Mouse (Mus musculus) intestine, postnatal 0 days (tissue): ENCODE measurements around the gene Anp32e. TPM values are rescaled to one million over a fixed set of nuclear protein-coding genes. Genes with fewer than 3 reads are reported as not detected.

Source experiments
- ATAC-seq: fragments of 200-750 bp; cut with Nextera tagmentation; 2 replicates; pipeline ENCODE4 v1.8.0; 2017; ENCODE audit warnings: mild to moderate bottlenecking, moderate TSS enrichment, moderate library complexity
- H3K27ac ChIP-seq: fragments of 300-500 bp; sonication (generic); 2 replicates; pipeline ENCODE4 v1.5.1; 2014; ENCODE audit warnings: mild to moderate bottlenecking, low read depth, low read length, moderate library complexity
- H3K27me3 ChIP-seq: fragments of 300-500 bp; sonication (generic); replicated peaks from 2 replicates; pipeline ENCODE4 v1.6.1; 2014; ENCODE audit warnings: low read length, mixed read lengths; ENCODE audit not compliant: control insufficient read depth, insufficient read depth
- H3K36me3 ChIP-seq: fragments of 300-500 bp; sonication (generic); 2 replicates; pipeline ENCODE4 v1.6.1; 2014; ENCODE audit warnings: mild to moderate bottlenecking, moderate library complexity; ENCODE audit not compliant: control insufficient read depth, insufficient read depth
- H3K4me1 ChIP-seq: fragments of 300-500 bp; sonication (generic); replicated peaks from 2 replicates; pipeline ENCODE4 v1.6.1; 2014; ENCODE audit warnings: antibody characterized with exemption, low read length, mixed read lengths; ENCODE audit not compliant: control insufficient read depth, insufficient read depth
- H3K4me2 ChIP-seq: fragments of 300-500 bp; sonication (generic); replicated peaks from 2 replicates; pipeline ENCODE4 v1.6.1; 2014; ENCODE audit warnings: low read depth, mild to moderate bottlenecking, moderate library complexity
- H3K4me3 ChIP-seq: fragments of 300-500 bp; sonication (generic); 2 replicates; pipeline ENCODE4 v1.5.1; 2014; ENCODE audit warnings: low read depth, low read length
- H3K9ac ChIP-seq: fragments of 300-500 bp; sonication (generic); 2 replicates; pipeline ENCODE4 v1.6.1; 2014; ENCODE audit warnings: mild to moderate bottlenecking, low read depth, low read length
- H3K9me3 ChIP-seq: fragments of 300-500 bp; sonication (generic); 2 replicates; pipeline ENCODE4 v1.6.1; 2016; ENCODE audit warnings: mixed run types; ENCODE audit not compliant: control insufficient read depth
- CTCF ChIP-seq: sonication (generic); IDR thresholded peaks from 2 replicates; pipeline ENCODE4 v1.5.1; 2016; ENCODE audit warnings: low read depth, mild to moderate bottlenecking, control low read depth, antibody characterized with exemption, moderate library complexity
- WGBS: fragments of 180-500 bp; shearing (Covaris S2); extraction: QIAGEN DNeasy Blood & Tissue Kit; methylation state at CpG from one replicate; pipeline ENCODE4 v1.1.7; 2014; 5-methylcytosine and 5-hydroxymethylcytosine counted together
- polyA plus RNA-seq: library from polyadenylated mRNA; unstranded; fragments of >200 nt; fragmentation: Nextera tagmentation; extraction: Ambion mirVana; gene quantifications from 2 replicates; pipeline ENCODE4 v1.2.1, GENCODE M21; 2015

Gene Anp32e
- polyA plus RNA-seq, 1 experiment from 2014 or later: 71.7 TPM

GRCm38 (mm10) chr3:95929581-95930470 is 780 bp downstream of the Anp32e start:
- Histone ChIP-seq H3K36me3 (peaks cover 16% of the 10 kb centered on the region), H3K9ac (peak overlapping the region; percentile 85), H3K27me3 (no peaks in the 10 kb centered on the region), H3K4me1 (no peaks in the 10 kb centered on the region), H3K9me3 (no peaks in the 10 kb centered on the region), H3K27ac (peak overlapping the region; percentile 88), H3K4me3 (peak overlapping the region; percentile 67), H3K4me2 (peak overlapping the region; percentile 87)
- peak; percentile 20 for ATAC-seq
- WGBS: under 1% methylated on average over 97 of the region's 105 CpGs
- no peak; the same call in 1 of the 2 replicates for TF ChIP-seq CTCF

- no peaks in the 10 kb centered on the region for H3K27me3 ChIP-seq
- ATAC-seq: no peak
- peak overlapping the region; percentile 67 for H3K4me3 ChIP-seq
- no peaks in the 10 kb centered on the region for H3K4me1 ChIP-seq
- under 1% methylated on average over 5 of the region's 5 CpGs for WGBS
- no peak for TF ChIP-seq CTCF
- H3K4me2 ChIP-seq: peak overlapping the region; percentile 87
- H3K9ac ChIP-seq: peak overlapping the region; percentile 85
- H3K36me3 ChIP-seq: peaks cover 21% of the 10 kb centered on the region
- no peaks in the 10 kb centered on the region for H3K9me3 ChIP-seq
- 0 out of 2 replicates have a peak overlapping the region, but pooled peaks have one; percentile 88 for H3K27ac ChIP-seq
Measured at GRCm38 (mm10) chr3:95930471-95930789, 1.4 kb downstream of the Anp32e start.

GRCm38 (mm10) chr3:95931471-95931870 is 2.4 kb downstream of the Anp32e start:
- no peak for TF ChIP-seq CTCF
- Histone ChIP-seq H3K9me3 (no peaks in the 10 kb centered on the region), H3K36me3 (peaks cover 23% of the 10 kb centered on the region), H3K27ac (no peak overlapping the region), H3K9ac (no peak overlapping the region), H3K4me1 (no peaks in the 10 kb centered on the region), H3K4me2 (no peak overlapping the region), H3K4me3 (no peak overlapping the region), H3K27me3 (no peaks in the 10 kb centered on the region)
- ATAC-seq: no peak
- 74% methylated on average over 1 of the region's 1 CpGs for WGBS

GRCm38 (mm10) chr3:95932157-95932556 is 3.1 kb downstream of the Anp32e start:
- 43% methylated on average over 1 of the region's 1 CpGs for WGBS
- TF ChIP-seq CTCF: peak; percentile 37; the same call in 1 of the 2 replicates
- H3K27ac ChIP-seq: no peak overlapping the region
- H3K4me3 ChIP-seq: no peak overlapping the region
- peaks cover 27% of the 10 kb centered on the region for H3K36me3 ChIP-seq
- no peaks in the 10 kb centered on the region for H3K27me3 ChIP-seq
- H3K4me2 ChIP-seq: no peak overlapping the region
- no peaks in the 10 kb centered on the region for H3K4me1 ChIP-seq
- no peak overlapping the region for H3K9ac ChIP-seq
- no peak for ATAC-seq
- no peaks in the 10 kb centered on the region for H3K9me3 ChIP-seq

GRCm38 (mm10) chr3:95932566-95932965 is 3.5 kb downstream of the Anp32e start:
- peaks cover 31% of the 10 kb centered on the region for H3K36me3 ChIP-seq
- TF ChIP-seq CTCF: no peak

GRCm38 (mm10) chr3:95933111-95933750 is 4.2 kb downstream of the Anp32e start:
- no peak overlapping the region for H3K4me3 ChIP-seq
- TF ChIP-seq CTCF: no peak
- no peak for ATAC-seq
- no peaks in the 10 kb centered on the region for H3K4me1 ChIP-seq
- no peaks in the 10 kb centered on the region for H3K9me3 ChIP-seq
- no peak overlapping the region for H3K27ac ChIP-seq
- H3K27me3 ChIP-seq: no peaks in the 10 kb centered on the region
- 95% methylated on average over 7 of the region's 7 CpGs for WGBS
- H3K36me3 ChIP-seq: peaks cover 38% of the 10 kb centered on the region
- no peak overlapping the region for H3K4me2 ChIP-seq
- H3K9ac ChIP-seq: no peak overlapping the region

More at GRCm38 (mm10) chr3:95932566-95932965, 3.5 kb downstream of the Anp32e start:
- no peaks in the 10 kb centered on the region for H3K9me3 ChIP-seq
- H3K9ac ChIP-seq: no peak overlapping the region
- H3K27ac ChIP-seq: no peak overlapping the region
- H3K4me1 ChIP-seq: no peaks in the 10 kb centered on the region
- no peak for ATAC-seq
- no peak overlapping the region for H3K4me3 ChIP-seq
- H3K4me2 ChIP-seq: no peak overlapping the region
- no peaks in the 10 kb centered on the region for H3K27me3 ChIP-seq
- 79% methylated on average over 7 of the region's 7 CpGs for WGBS
